Mouse (Mus musculus): ENCODE data around the gene Chrna9. TPM values are rescaled to one million over a fixed set of nuclear protein-coding genes. Genes with fewer than 3 reads are reported as not detected.

Chrna9 gene
- polyA plus RNA-seq, 1 experiment: 5.4 TPM

DNA sequence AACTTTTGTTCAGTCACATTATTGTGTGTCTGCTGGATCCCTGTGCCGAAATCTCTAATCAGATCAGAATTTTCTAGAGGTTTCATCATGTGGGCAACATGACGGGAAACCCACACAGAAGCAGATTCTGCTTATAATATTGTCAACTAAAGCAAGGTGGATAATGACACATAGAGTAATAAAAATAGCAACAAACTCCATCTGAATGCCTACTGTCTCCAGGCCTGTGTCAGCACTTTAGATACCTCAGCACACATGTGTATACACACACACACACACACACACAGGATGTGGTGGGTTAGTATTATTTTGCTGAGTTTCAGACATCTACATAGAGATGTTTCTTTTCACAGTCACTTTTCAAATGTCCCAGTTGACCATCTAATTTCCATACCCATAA lies 37.0 kb upstream of the Chrna9 start:
- H3K36me3 ChIP-seq (ENCODE audit: control insufficient read depth, insufficient read depth, low read length): no peaks in the 10 kb centered on the region

DNA sequence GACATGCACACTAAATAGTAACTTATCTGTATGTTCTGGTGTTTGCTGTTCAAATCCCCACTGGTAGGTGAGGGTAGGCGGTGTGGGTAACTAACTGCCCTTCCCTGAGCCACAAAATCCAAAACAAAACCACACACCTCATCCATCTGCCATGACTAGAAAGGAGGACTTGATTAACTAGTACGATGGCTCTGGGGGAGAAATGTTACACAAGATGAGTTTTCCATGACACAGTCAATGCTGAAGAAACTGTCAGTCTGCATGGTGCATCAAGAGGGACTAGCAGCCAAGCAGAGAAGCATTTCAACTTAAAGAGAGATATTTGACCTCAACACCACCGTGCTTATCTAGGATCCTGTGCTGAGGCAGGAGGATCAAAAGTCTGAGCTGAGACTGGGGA lies 36.0 kb upstream of the Chrna9 start:
- H3K4me3 ChIP-seq (ENCODE audit: control insufficient read depth, low read depth, low read length): no peak overlapping the region
- no peak overlapping the region for H3K27ac ChIP-seq (ENCODE audit: control insufficient read depth, insufficient read depth, low read depth, low read length)
- TF ChIP-seq CTCF (IDR thresholded peaks at IDR 0.05; ENCODE audit: control insufficient read depth, insufficient read depth, insufficient replicate concordance, low read depth, low read length) (no peak), POLR2A (IDR thresholded peaks at IDR 0.05; ENCODE audit: control insufficient read depth, low read depth, low read length) (no peak)

More for the DNA sequence above, 37.0 kb upstream of the Chrna9 start:
- Histone ChIP-seq H3K27ac (ENCODE audit: control insufficient read depth, insufficient read depth, low read depth, low read length) (no peak overlapping the region), H3K27me3 (ENCODE audit: control insufficient read depth, insufficient read depth, low read length) (no peaks in the 10 kb centered on the region), H3K4me1 (ENCODE audit: control insufficient read depth, insufficient read depth, low read length) (peaks cover 3% of the 10 kb centered on the region), H3K4me3 (ENCODE audit: control insufficient read depth, low read depth, low read length) (no peak overlapping the region)
- TF ChIP-seq POLR2A (IDR thresholded peaks at IDR 0.05; ENCODE audit: control insufficient read depth, low read depth, low read length): no peak
- no peak for TF ChIP-seq CTCF (IDR thresholded peaks at IDR 0.05; ENCODE audit: control insufficient read depth, insufficient read depth, insufficient replicate concordance, low read depth, low read length)

DNA sequence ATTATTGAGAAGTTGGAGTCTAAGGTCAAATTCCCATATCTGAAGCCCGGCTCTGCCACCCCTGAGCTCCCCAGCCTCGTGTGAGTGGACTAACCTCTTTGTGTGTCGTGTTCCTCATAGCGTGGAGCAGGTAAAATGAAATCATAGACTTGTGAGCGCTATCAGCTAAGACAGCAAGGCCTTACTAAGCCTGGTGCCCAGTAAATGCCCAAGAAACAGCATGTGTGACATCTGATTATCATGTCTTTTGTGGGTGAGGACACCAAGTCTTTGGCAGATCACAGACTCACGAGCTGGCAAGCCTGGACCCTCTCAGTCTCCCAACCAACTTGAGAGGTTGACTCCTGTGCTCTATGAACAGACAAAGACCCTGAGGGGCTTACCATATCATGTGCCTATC lies 34.6 kb upstream of the Chrna9 start:
- H3K36me3 ChIP-seq (ENCODE audit: control insufficient read depth, insufficient read depth, low read length): no peaks in the 10 kb centered on the region
- H3K4me1 ChIP-seq (ENCODE audit: control insufficient read depth, insufficient read depth, low read length): peaks cover 3% of the 10 kb centered on the region
- no peaks in the 10 kb centered on the region for H3K27me3 ChIP-seq (ENCODE audit: control insufficient read depth, insufficient read depth, low read length)
- no peak for TF ChIP-seq POLR2A (IDR thresholded peaks at IDR 0.05; ENCODE audit: control insufficient read depth, low read depth, low read length)
- no peak overlapping the region for H3K27ac ChIP-seq (ENCODE audit: control insufficient read depth, insufficient read depth, low read depth, low read length)
- no peak overlapping the region for H3K4me3 ChIP-seq (ENCODE audit: control insufficient read depth, low read depth, low read length)

More for the DNA sequence above, 36.0 kb upstream of the Chrna9 start:
- no peaks in the 10 kb centered on the region for H3K27me3 ChIP-seq (ENCODE audit: control insufficient read depth, insufficient read depth, low read length)
- H3K4me1 ChIP-seq (ENCODE audit: control insufficient read depth, insufficient read depth, low read length): peaks cover 3% of the 10 kb centered on the region
- H3K36me3 ChIP-seq (ENCODE audit: control insufficient read depth, insufficient read depth, low read length): no peaks in the 10 kb centered on the region

DNA sequence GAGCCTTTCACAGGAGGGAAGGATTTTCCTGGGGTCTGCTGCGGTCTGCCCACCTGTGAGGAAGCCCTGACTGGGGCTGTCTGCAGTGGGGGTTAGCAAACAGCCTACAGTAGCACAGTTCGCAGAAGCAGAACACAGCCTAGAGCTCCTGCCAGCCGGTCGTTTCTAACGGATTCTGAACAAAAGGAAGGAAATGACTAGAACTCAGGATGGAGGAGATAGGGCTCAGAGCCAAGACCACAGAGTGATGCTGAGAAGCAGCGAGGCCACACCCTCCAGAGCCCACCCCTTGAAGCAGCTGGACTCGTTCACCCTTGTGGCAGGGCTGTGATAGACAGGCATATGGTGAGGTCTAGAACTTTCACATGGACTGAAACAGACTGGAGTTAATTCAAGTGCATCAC lies 33.9 kb upstream of the Chrna9 start:
- H3K36me3 ChIP-seq (ENCODE audit: control insufficient read depth, insufficient read depth, low read length): no peaks in the 10 kb centered on the region
- H3K27me3 ChIP-seq (ENCODE audit: control insufficient read depth, insufficient read depth, low read length): no peaks in the 10 kb centered on the region
- no peak overlapping the region for H3K27ac ChIP-seq (ENCODE audit: control insufficient read depth, insufficient read depth, low read depth, low read length)
- TF ChIP-seq POLR2A (IDR thresholded peaks at IDR 0.05; ENCODE audit: control insufficient read depth, low read depth, low read length) (no peak), CTCF (IDR thresholded peaks at IDR 0.05; ENCODE audit: control insufficient read depth, insufficient read depth, insufficient replicate concordance, low read depth, low read length) (no peak)
- no peak overlapping the region for H3K4me3 ChIP-seq (ENCODE audit: control insufficient read depth, low read depth, low read length)
- peaks cover 3% of the 10 kb centered on the region for H3K4me1 ChIP-seq (ENCODE audit: control insufficient read depth, insufficient read depth, low read length)

DNA sequence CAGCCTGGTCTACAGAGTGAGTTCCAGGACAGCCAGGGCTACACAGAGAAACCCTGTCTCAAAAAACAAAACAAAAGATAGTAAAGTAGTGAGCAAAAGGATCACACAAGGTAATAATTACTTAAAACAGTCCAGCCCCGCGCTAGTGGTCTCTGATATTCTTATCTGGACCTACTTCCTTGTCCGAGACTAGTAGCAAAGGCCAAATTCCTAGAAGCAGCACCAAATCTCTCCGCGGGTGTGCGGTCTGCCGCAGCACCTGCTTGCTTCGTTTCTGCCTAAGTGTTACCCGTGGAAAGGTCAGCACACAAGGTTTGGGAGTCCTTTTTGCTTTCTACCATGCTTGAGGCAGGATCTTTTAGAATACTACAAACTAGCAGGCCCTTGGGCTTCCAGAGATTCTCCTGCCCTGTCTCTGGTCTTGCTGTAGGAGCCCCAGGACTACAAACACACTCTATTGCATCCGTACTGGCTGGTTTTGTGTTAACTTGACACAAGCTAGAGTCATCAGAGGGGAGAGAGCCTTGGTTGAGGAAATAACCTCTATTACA lies 32.8 kb upstream of the Chrna9 start:
- H3K4me3 ChIP-seq (ENCODE audit: control insufficient read depth, low read depth, low read length): no peak overlapping the region
- H3K27ac ChIP-seq (ENCODE audit: control insufficient read depth, insufficient read depth, low read depth, low read length): no peak overlapping the region
- H3K36me3 ChIP-seq (ENCODE audit: control insufficient read depth, insufficient read depth, low read length): no peaks in the 10 kb centered on the region
- peaks cover 3% of the 10 kb centered on the region for H3K4me1 ChIP-seq (ENCODE audit: control insufficient read depth, insufficient read depth, low read length)
- H3K27me3 ChIP-seq (ENCODE audit: control insufficient read depth, insufficient read depth, low read length): no peaks in the 10 kb centered on the region
- no peak for TF ChIP-seq POLR2A (IDR thresholded peaks at IDR 0.05; ENCODE audit: control insufficient read depth, low read depth, low read length)
- no peak for TF ChIP-seq CTCF (IDR thresholded peaks at IDR 0.05; ENCODE audit: control insufficient read depth, insufficient read depth, insufficient replicate concordance, low read depth, low read length)

DNA sequence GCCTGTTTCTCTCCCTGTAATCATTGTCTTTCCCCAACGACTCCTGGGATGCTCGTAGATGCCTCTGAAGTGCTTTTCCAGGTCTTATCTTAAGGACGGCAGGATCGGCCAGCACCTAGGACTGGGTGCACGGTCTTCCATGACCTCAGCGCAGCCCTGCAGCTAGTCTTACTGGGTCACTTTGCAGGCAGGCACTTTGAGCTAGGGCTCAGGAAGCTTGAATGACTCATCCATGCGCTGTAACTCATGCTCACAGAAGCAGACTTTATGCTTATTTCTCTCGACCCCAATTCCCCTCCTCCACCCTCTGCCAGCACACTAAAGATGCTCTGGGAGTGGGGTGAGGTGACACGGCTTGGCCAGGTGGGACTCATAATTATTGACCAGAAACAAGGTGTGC lies 31.9 kb upstream of the Chrna9 start:
- Histone ChIP-seq H3K4me3 (ENCODE audit: control insufficient read depth, low read depth, low read length) (no peak overlapping the region), H3K27me3 (ENCODE audit: control insufficient read depth, insufficient read depth, low read length) (no peaks in the 10 kb centered on the region), H3K4me1 (ENCODE audit: control insufficient read depth, insufficient read depth, low read length) (peaks cover 3% of the 10 kb centered on the region), H3K27ac (ENCODE audit: control insufficient read depth, insufficient read depth, low read depth, low read length) (no peak overlapping the region), H3K36me3 (ENCODE audit: control insufficient read depth, insufficient read depth, low read length) (no peaks in the 10 kb centered on the region)
- TF ChIP-seq CTCF (IDR thresholded peaks at IDR 0.05; ENCODE audit: control insufficient read depth, insufficient read depth, insufficient replicate concordance, low read depth, low read length): no peak
- no peak for TF ChIP-seq POLR2A (IDR thresholded peaks at IDR 0.05; ENCODE audit: control insufficient read depth, low read depth, low read length)

DNA sequence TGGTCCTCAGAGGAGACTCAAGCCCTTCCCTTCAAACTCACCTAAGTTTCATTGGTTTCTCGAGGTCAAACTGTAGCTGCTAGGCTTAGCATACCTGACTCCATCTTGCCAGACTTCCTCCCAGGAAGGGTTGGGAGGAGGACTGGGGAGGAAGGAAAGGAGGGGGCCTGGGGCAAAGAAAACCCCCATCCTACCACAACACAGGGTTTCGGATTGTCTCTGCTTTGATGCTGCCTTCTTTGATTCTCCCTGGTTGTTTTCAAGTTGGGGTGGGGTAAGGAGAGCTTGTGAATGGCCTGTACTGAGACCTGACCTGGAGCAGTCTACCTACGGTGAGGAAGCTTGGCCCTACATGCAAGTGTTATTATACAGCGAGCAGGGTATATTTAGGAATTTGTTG lies 30.2 kb upstream of the Chrna9 start:
- TF ChIP-seq CTCF (IDR thresholded peaks at IDR 0.05; ENCODE audit: control insufficient read depth, insufficient read depth, insufficient replicate concordance, low read depth, low read length) (no peak), POLR2A (IDR thresholded peaks at IDR 0.05; ENCODE audit: control insufficient read depth, low read depth, low read length) (no peak)
- Histone ChIP-seq H3K4me1 (ENCODE audit: control insufficient read depth, insufficient read depth, low read length) (peaks cover 3% of the 10 kb centered on the region), H3K36me3 (ENCODE audit: control insufficient read depth, insufficient read depth, low read length) (no peaks in the 10 kb centered on the region), H3K4me3 (ENCODE audit: control insufficient read depth, low read depth, low read length) (no peak overlapping the region), H3K27me3 (ENCODE audit: control insufficient read depth, insufficient read depth, low read length) (no peaks in the 10 kb centered on the region), H3K27ac (ENCODE audit: control insufficient read depth, insufficient read depth, low read depth, low read length) (no peak overlapping the region)

DNA sequence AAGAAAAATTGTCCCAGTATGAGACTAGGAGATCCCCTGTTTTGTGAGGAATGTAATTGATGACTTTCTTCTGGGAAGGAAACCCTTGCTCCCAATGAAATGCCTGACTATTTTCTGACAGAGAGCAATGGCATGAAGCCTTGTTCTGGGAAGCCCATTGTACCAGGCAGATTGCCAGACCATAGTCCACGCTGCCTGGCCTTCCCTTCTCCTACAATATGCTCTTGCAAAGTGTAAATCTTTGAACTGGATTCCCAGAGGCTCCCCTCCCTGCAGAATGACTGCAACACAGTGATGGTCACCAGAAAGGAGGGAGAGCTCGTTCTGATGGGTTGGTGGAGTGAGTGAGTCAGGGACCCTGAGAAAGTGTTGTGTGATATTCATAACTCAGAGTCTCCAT lies 26.0 kb upstream of the Chrna9 start:
- H3K36me3 ChIP-seq (ENCODE audit: control insufficient read depth, insufficient read depth, low read length): no peaks in the 10 kb centered on the region
- H3K27ac ChIP-seq (ENCODE audit: control insufficient read depth, insufficient read depth, low read depth, low read length): no peak overlapping the region
- H3K4me3 ChIP-seq (ENCODE audit: control insufficient read depth, low read depth, low read length): no peak overlapping the region
- no peak for TF ChIP-seq POLR2A (IDR thresholded peaks at IDR 0.05; ENCODE audit: control insufficient read depth, low read depth, low read length)
- no peak for TF ChIP-seq CTCF (IDR thresholded peaks at IDR 0.05; ENCODE audit: control insufficient read depth, insufficient read depth, insufficient replicate concordance, low read depth, low read length)
- H3K27me3 ChIP-seq (ENCODE audit: control insufficient read depth, insufficient read depth, low read length): no peaks in the 10 kb centered on the region
- H3K4me1 ChIP-seq (ENCODE audit: control insufficient read depth, insufficient read depth, low read length): no peaks in the 10 kb centered on the region
